Mouse (Mus musculus) thymus, adult 2 months (tissue): Measurements from ENCODE around the gene Acad11. TPM values are rescaled to one million over a fixed set of nuclear protein-coding genes. Genes with fewer than 3 reads are reported as not detected.

Source experiments
- DNase-seq: peaks from one replicate; pipeline ENCODE4 v3.0.0; 2021
- H3K27ac ChIP-seq: fragments of 200-500 bp; 2 replicates; pipeline ENCODE4 v1.5.1; 2012; ENCODE audit warnings: low read length, control low read depth; ENCODE audit not compliant: control insufficient read depth, insufficient read depth
- H3K27me3 ChIP-seq: fragments of 200-500 bp; 2 replicates; pipeline ENCODE4 v1.6.1; 2012; ENCODE audit warnings: mild to moderate bottlenecking, low read length, moderate library complexity, mixed read lengths; ENCODE audit not compliant: control insufficient read depth, insufficient read depth
- H3K36me3 ChIP-seq: fragments of 200-500 bp; 2 replicates; pipeline ENCODE4 v1.6.1; 2012; ENCODE audit warnings: mild to moderate bottlenecking, low read length, moderate library complexity; ENCODE audit not compliant: control insufficient read depth, insufficient read depth
- H3K4me1 ChIP-seq: fragments of 200-500 bp; replicated peaks from 2 replicates; pipeline ENCODE4 v1.6.1; 2012; ENCODE audit warnings: low read length; ENCODE audit not compliant: control insufficient read depth, insufficient read depth
- H3K4me3 ChIP-seq: fragments of 200-500 bp; 2 replicates; pipeline ENCODE4 v1.5.1; 2012; ENCODE audit warnings: mild to moderate bottlenecking, low read length, control low read depth, moderate library complexity; ENCODE audit not compliant: control insufficient read depth, insufficient read depth
- CTCF ChIP-seq: fragments of 200-500 bp; IDR thresholded peaks from 2 replicates; pipeline ENCODE4 v1.5.1; 2012; ENCODE audit warnings: mild to moderate bottlenecking, control low read depth, low read length, moderate library complexity, borderline replicate concordance; ENCODE audit not compliant: control insufficient read depth, poor library complexity, insufficient read depth; ENCODE audit errors: extremely low read depth
- POLR2A ChIP-seq: fragments of 200-500 bp; IDR thresholded peaks from 2 replicates; pipeline ENCODE4 v1.6.1; 2012; ENCODE audit warnings: mild to moderate bottlenecking, low read length, control low read depth, moderate library complexity; ENCODE audit not compliant: control insufficient read depth, poor library complexity, insufficient read depth; ENCODE audit errors: extremely low read depth
- WGBS: fragments of 180-500 bp; shearing (Covaris S2); methylation state at CpG from one replicate; pipeline ENCODE4 v1.1.7; 2018; 5-methylcytosine and 5-hydroxymethylcytosine counted together
- polyA plus RNA-seq: library from polyadenylated mRNA; depleted of rRNA; stranded (reverse); fragments of >200 nt; gene quantifications from 2 replicates; pipeline ENCODE4 v1.2.3, GENCODE M21; 2012

The Acad11 gene
- polyA plus RNA-seq, 1 experiment: 22.4 TPM

DNA sequence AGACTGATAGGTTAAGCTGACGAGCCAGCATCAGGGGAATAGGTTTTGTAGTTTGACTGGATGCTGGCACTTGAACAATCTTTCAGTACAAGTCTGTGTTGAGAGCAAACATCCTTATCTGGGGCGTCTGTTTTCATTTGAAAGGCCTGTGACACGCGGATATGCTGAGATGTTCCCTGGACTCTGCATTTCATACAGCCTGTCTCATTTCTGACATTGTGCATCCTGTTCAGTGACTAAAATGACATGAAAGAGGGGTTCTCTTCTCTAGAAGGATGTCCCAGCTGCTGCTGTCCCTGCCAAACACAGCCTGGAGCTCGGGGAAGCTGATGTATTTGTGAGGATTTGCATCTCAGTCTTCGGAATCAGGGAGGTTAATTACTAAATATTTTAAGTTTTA, 44.3 kb downstream of the Acad11 start:
- Histone ChIP-seq H3K27ac (no peak overlapping the region), H3K4me1 (no peaks in the 10 kb centered on the region), H3K36me3 (no peaks in the 10 kb centered on the region), H3K27me3 (no peaks in the 10 kb centered on the region), H3K4me3 (no peak overlapping the region)
- TF ChIP-seq POLR2A (no peak), CTCF (no peak)
- 92% methylated on average over 6 of the region's 6 CpGs for WGBS
- no peak for DNase-seq

DNA sequence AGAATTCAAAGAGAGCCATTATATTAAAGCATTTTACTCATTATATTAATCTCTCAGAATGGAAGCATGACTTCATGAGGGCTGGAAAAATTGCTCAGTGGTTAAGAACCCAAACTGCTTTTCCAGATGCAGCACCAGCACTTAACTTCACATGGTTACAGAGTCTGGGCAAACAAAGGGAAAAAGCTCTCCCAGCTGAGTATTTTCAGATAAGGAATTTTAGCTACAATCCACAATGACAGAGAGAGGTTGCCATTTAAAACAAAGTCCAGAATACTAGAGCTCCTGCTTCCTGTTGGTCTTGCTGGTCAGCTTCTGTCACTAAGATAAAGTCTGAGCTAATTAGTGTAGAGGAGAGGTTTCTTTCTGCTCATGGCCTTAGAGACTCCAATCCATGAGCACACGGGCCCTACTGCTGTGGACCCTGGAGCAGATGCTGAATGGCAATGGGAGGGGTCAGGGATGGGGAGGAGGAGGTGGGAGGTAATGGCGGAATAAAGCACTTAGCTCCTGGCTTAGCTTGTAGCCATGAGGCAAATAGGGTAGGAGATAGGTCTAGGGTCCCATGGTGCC, 45.5 kb downstream of the Acad11 start:
- no peaks in the 10 kb centered on the region for H3K27me3 ChIP-seq
- WGBS: 94% methylated on average over 2 of the region's 2 CpGs
- H3K36me3 ChIP-seq: no peaks in the 10 kb centered on the region
- DNase-seq: no peak
- no peaks in the 10 kb centered on the region for H3K4me1 ChIP-seq
- H3K4me3 ChIP-seq: no peak overlapping the region
- TF ChIP-seq CTCF (no peak), POLR2A (no peak)
- H3K27ac ChIP-seq: no peak overlapping the region

DNA sequence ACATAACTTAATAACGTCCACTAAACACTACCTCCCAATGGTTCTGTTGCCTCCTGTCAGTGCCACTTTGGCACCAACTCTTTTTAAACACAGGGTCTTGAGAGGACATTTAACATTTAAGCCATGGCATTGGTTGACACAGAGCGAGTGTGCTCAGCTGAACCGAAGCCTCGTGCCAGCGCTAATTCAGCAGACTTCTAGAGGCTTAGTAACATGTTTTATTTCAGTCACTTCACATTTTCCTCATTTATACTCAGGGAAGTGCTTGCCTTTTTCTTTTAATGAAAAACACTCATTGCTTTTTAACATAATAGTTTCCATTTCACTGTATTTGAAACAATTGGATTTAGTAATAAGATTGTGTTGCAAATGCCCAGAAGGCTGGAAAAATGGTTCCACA, 46.0 kb downstream of the Acad11 start:
- H3K4me1 ChIP-seq: no peaks in the 10 kb centered on the region
- no peak overlapping the region for H3K4me3 ChIP-seq
- 96% methylated on average over 5 of the region's 5 CpGs for WGBS
- no peaks in the 10 kb centered on the region for H3K27me3 ChIP-seq
- no peak overlapping the region for H3K27ac ChIP-seq
- no peaks in the 10 kb centered on the region for H3K36me3 ChIP-seq
- TF ChIP-seq CTCF: no peak
- TF ChIP-seq POLR2A: no peak
- DNase-seq: no peak

DNA sequence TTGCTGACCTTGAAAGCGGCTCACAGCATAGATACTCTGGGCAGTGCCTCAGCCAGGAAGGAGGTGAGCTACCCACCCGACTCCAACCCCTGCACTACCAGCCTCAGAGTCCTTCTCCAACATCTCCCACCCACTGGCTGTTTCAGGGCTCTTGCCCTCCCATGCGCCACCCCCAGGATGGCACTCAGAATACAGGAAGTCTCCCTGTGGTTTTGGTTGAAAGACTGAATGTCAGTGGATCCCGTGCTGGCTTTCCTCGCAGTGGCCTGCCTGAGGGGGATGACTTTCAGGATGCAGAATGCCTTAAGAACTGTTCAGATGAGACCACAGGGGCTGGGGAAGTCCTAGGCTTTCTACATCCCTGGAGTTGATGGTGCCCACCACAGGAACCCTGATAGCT, 59.9 kb downstream of the Acad11 start:
- Histone ChIP-seq H3K4me1 (no peaks in the 10 kb centered on the region), H3K27me3 (no peaks in the 10 kb centered on the region), H3K4me3 (no peak overlapping the region), H3K36me3 (no peaks in the 10 kb centered on the region), H3K27ac (no peak overlapping the region)
- 36% methylated on average over 5 of the region's 5 CpGs for WGBS
- DNase-seq: no peak
- TF ChIP-seq POLR2A: no peak
- TF ChIP-seq CTCF: no peak

DNA sequence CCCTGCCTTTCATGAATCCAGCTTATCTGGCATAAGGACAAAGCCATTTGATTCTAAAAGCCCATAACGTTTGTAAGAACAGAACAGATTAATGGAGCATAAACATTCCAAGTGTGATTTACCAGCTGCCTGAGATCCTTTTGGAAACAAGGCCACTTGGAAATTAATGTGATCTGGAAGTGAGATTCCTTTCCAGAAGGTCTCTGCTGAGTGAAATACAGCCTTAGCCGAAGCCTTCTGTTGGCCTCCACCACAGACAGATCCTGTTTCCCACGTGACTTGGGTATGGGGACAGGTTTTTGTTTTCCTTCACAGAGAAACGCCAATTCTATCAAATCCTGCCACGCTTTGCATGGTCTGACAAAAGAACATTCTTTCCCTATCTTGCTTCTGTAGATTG, 60.4 kb downstream of the Acad11 start:
- DNase-seq: no peak
- 90% methylated on average over 5 of the region's 5 CpGs for whole genome bisulfite sequencing
- Histone ChIP-seq H3K4me1 (no peaks in the 10 kb centered on the region), H3K4me3 (no peak overlapping the region), H3K27me3 (no peaks in the 10 kb centered on the region), H3K27ac (no peak overlapping the region), H3K36me3 (no peaks in the 10 kb centered on the region)
- TF ChIP-seq POLR2A: no peak
- TF ChIP-seq CTCF: no peak

DNA sequence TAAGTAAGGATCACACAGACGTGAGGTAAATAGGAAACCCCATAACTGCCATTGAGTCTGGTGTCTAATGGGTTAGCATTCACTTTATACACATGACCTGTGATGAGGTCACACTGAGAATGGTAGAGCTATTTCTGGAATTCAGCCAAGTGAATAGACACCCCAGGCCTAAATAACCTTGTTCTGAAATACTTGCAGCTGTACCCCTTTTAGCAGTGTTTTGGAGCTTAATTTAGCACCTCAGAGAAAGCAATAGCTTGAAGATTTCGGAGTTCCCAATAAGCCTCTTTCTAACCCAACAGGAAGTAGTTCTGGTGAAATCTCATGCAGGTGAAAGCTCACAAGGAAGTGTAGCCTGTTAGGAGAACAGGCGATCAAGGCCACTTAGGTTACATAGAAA, 63.7 kb downstream of the Acad11 start, which contains the start of gene Ackr4:
Gene Ackr4 (minus strand): TSS at position 101 of the 400 bp plus-strand sequence.
- no peak for DNase-seq
- TF ChIP-seq CTCF (no peak), POLR2A (no peak)
- Histone ChIP-seq H3K4me1 (no peaks in the 10 kb centered on the region), H3K4me3 (no peak within 1 kb of the TSS), H3K27me3 (no peaks in the 10 kb centered on the region), H3K27ac (no peak within 1 kb of the TSS), H3K36me3 (no peaks in the 10 kb centered on the region)
- WGBS: 94% methylated on average over 3 of the region's 3 CpGs

DNA sequence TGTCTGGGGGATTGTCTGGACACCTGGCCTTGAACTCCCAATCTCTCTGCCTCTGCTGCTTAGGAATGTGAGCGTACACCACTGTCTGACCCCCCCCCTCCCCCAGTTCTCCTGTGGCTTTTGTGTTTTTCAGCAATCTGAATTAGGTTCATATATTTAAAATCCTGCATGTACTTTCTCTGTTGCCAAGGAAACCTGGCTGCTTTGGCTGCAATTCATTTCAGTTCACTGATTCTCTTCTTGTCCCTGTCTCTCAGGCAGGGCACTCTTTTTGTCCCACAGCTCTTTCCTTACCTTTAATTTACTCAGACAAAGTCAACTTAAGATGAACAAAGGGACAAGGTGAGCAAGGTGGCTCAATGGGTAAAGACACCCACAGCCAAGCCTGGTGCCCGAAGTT, 64.9 kb downstream of the Acad11 start:
- no peaks in the 10 kb centered on the region for H3K27me3 ChIP-seq
- H3K36me3 ChIP-seq: no peaks in the 10 kb centered on the region
- TF ChIP-seq POLR2A: no peak
- TF ChIP-seq CTCF: no peak
- H3K27ac ChIP-seq: no peak overlapping the region
- H3K4me3 ChIP-seq: no peak overlapping the region
- H3K4me1 ChIP-seq: no peaks in the 10 kb centered on the region
- DNase-seq: no peak
- 88% methylated on average over 2 of the region's 2 CpGs for WGBS
